Mouse (Mus musculus): Measurements from ENCODE around the gene Utp4.
A peak's percentile ranks its signal among the peaks of the same experiment; 100 is the strongest.
"Not testable (repeated sequence)": the region's sequence is repeated elsewhere in the genome, so short reads cannot be mapped to it uniquely, and the experiment has no call there.

The Utp4 gene

GRCm38 (mm10) chr8:106905727-106906480, 12.5 kb downstream of the Utp4 start:
- no peak for DNase-seq (ENCODE audit: low read depth, low spot score)

- DNase-seq (ENCODE audit: low read depth, low spot score) = no peak
These were observed 13.2 kb downstream of the Utp4 start for GRCm38 (mm10) chr8:106906635-106907034.

GRCm38 (mm10) chr8:106907450-106907849, 14.0 kb downstream of the Utp4 start:
- no peak for DNase-seq (ENCODE audit: low read depth, low spot score)

- DNase-seq (ENCODE audit: low read depth, low spot score) = no peak
These were observed 14.9 kb downstream of the Utp4 start for GRCm38 (mm10) chr8:106908291-106908690.

- DNase-seq (ENCODE audit: low read depth, low spot score) = no peak
These were observed 20.2 kb downstream of the Utp4 start for GRCm38 (mm10) chr8:106913631-106914030.

- DNase-seq (ENCODE audit: low read depth, low spot score) = no peak
These were observed 26.4 kb downstream of the Utp4 start for GRCm38 (mm10) chr8:106919721-106920394.

GRCm38 (mm10) chr8:106920395-106920741, 26.9 kb downstream of the Utp4 start:
- DNase-seq (ENCODE audit: low read depth, low spot score) = no peak

GRCm38 (mm10) chr8:106924057-106924456, 30.6 kb downstream of the Utp4 start:
- DNase-seq (ENCODE audit: low read depth, low spot score) = no peak

GRCm38 (mm10) chr8:106924904-106925349, 31.5 kb downstream of the Utp4 start:
- DNase-seq (ENCODE audit: low read depth, low spot score) = no peak

GRCm38 (mm10) chr8:106925446-106925845, 32.0 kb downstream of the Utp4 start:
- no peak for DNase-seq (ENCODE audit: low read depth, low spot score)

GRCm38 (mm10) chr8:106927247-106927646, 33.8 kb downstream of the Utp4 start:
- no peak for DNase-seq (ENCODE audit: low read depth, low spot score)

GRCm38 (mm10) chr8:106928182-106928581, 34.7 kb downstream of the Utp4 start:
- DNase-seq (ENCODE audit: low read depth, low spot score) = not testable (repeated sequence)

- peak; percentile 50 for DNase-seq (ENCODE audit: low read depth, low spot score)
These were observed 35.9 kb downstream of the Utp4 start for GRCm38 (mm10) chr8:106929155-106929913.

GRCm38 (mm10) chr8:106929921-106930320, 36.5 kb downstream of the Utp4 start:
- DNase-seq (ENCODE audit: low read depth, low spot score) = no peak

GRCm38 (mm10) chr8:106932376-106933065, 39.1 kb downstream of the Utp4 start:
- peak; percentile 65 for DNase-seq (ENCODE audit: low read depth, low spot score)

- DNase-seq (ENCODE audit: low read depth, low spot score) = no peak
These were observed 40.2 kb downstream of the Utp4 start for GRCm38 (mm10) chr8:106933506-106934143.

GRCm38 (mm10) chr8:106934226-106934977, 41.0 kb downstream of the Utp4 start:
- no peak for DNase-seq (ENCODE audit: low read depth, low spot score)

GRCm38 (mm10) chr8:106935324-106935869, 42.0 kb downstream of the Utp4 start, which contains the start of gene Sntb2:
Sntb2 (plus strand) TSS chr8:106935750.
- DNase-seq (ENCODE audit: low read depth, low spot score) = peak; percentile 94

- DNase-seq (ENCODE audit: low read depth, low spot score) = peak; percentile 25
These were observed 42.6 kb downstream of the Utp4 start for GRCm38 (mm10) chr8:106935899-106936477.

Data from forelimb bud, embryonic 11.5 days (tissue).